Mouse (Mus musculus): ENCODE measurements around the gene Sh3rf1. TPM values are rescaled to one million over a fixed set of nuclear protein-coding genes. Genes with fewer than 3 reads are reported as not detected.

Sh3rf1 gene
- polyA plus RNA-seq, 1 experiment = 3.8 TPM

- no peaks in the 10 kb centered on the region for H3K79me2 ChIP-seq (ENCODE audit: control insufficient read depth, insufficient read depth)
- H3K36me3 ChIP-seq (ENCODE audit: control insufficient read depth, insufficient read depth) = no peaks in the 10 kb centered on the region
- TF ChIP-seq FOSL1 (IDR thresholded peaks at IDR 0.05; ENCODE audit: insufficient read depth, low read length, poor library complexity, severe bottlenecking) = no peak
- no peak for TF ChIP-seq MAX (IDR thresholded peaks at IDR 0.05)
- no peak for TF ChIP-seq MYOD1 (IDR thresholded peaks at IDR 0.05; ENCODE audit: control insufficient read depth, insufficient read length, low read depth)
- no peak for TF ChIP-seq CTCF (IDR thresholded peaks at IDR 0.05; ENCODE audit: control insufficient read depth, insufficient read depth, insufficient read length)
- no peak for TF ChIP-seq MYOG (IDR thresholded peaks at IDR 0.05; ENCODE audit: control insufficient read depth, extremely low read depth, insufficient read length)
- TF ChIP-seq USF1 (IDR thresholded peaks at IDR 0.05; ENCODE audit: low read depth) = no peak
- TF ChIP-seq CEBPB (IDR thresholded peaks at IDR 0.05; ENCODE audit: low read depth) = no peak
- H3K79me3 ChIP-seq (ENCODE audit: low read depth) = no peaks in the 10 kb centered on the region
- H3K4me3 ChIP-seq (ENCODE audit: insufficient read depth, poor library complexity, severe bottlenecking) = no peak overlapping the region
- H3K27me3 ChIP-seq (ENCODE audit: control insufficient read depth, insufficient read depth, insufficient read length) = no peaks in the 10 kb centered on the region
- no peak overlapping the region for H3ac ChIP-seq (ENCODE audit: control insufficient read depth, insufficient read length, low read depth)
Observed at GRCm38 (mm10) chr8:61181592-61181991, 42.1 kb upstream of the Sh3rf1 start.

GRCm38 (mm10) chr8:61182020-61182419 lies 41.7 kb upstream of the Sh3rf1 start:
- no peaks in the 10 kb centered on the region for H3K27me3 ChIP-seq (ENCODE audit: control insufficient read depth, insufficient read depth, insufficient read length)
- TF ChIP-seq USF1 (IDR thresholded peaks at IDR 0.05; ENCODE audit: low read depth) = no peak
- no peak for TF ChIP-seq FOSL1 (IDR thresholded peaks at IDR 0.05; ENCODE audit: insufficient read depth, low read length, poor library complexity, severe bottlenecking)
- TF ChIP-seq CEBPB (IDR thresholded peaks at IDR 0.05; ENCODE audit: low read depth) = no peak
- TF ChIP-seq MYOD1 (IDR thresholded peaks at IDR 0.05; ENCODE audit: control insufficient read depth, insufficient read length, low read depth) = no peak
- no peak for TF ChIP-seq MYOG (IDR thresholded peaks at IDR 0.05; ENCODE audit: control insufficient read depth, extremely low read depth, insufficient read length)
- no peak for TF ChIP-seq MAX (IDR thresholded peaks at IDR 0.05)
- no peak for TF ChIP-seq CTCF (IDR thresholded peaks at IDR 0.05; ENCODE audit: control insufficient read depth, insufficient read depth, insufficient read length)

GRCm38 (mm10) chr8:61185274-61186198 lies 38.1 kb upstream of the Sh3rf1 start:
- Histone ChIP-seq H3K79me2 (ENCODE audit: control insufficient read depth, insufficient read depth) (no peaks in the 10 kb centered on the region), H3K36me3 (ENCODE audit: control insufficient read depth, insufficient read depth) (no peaks in the 10 kb centered on the region), H3ac (ENCODE audit: control insufficient read depth, insufficient read length, low read depth) (no peak overlapping the region), H3K27me3 (ENCODE audit: control insufficient read depth, insufficient read depth, insufficient read length) (no peaks in the 10 kb centered on the region), H3K79me3 (ENCODE audit: low read depth) (no peaks in the 10 kb centered on the region), H3K4me3 (ENCODE audit: insufficient read depth, poor library complexity, severe bottlenecking) (no peak overlapping the region)
- TF ChIP-seq MYOD1 (IDR thresholded peaks at IDR 0.05; ENCODE audit: control insufficient read depth, insufficient read length, low read depth) (peak; percentile 25), FOSL1 (IDR thresholded peaks at IDR 0.05; ENCODE audit: insufficient read depth, low read length, poor library complexity, severe bottlenecking) (no peak)

More at GRCm38 (mm10) chr8:61182020-61182419, 41.7 kb upstream of the Sh3rf1 start:
- no peaks in the 10 kb centered on the region for H3K79me2 ChIP-seq (ENCODE audit: control insufficient read depth, insufficient read depth)
- H3ac ChIP-seq (ENCODE audit: control insufficient read depth, insufficient read length, low read depth) = no peak overlapping the region
- H3K4me3 ChIP-seq (ENCODE audit: insufficient read depth, poor library complexity, severe bottlenecking) = no peak overlapping the region
- no peaks in the 10 kb centered on the region for H3K79me3 ChIP-seq (ENCODE audit: low read depth)
- no peaks in the 10 kb centered on the region for H3K36me3 ChIP-seq (ENCODE audit: control insufficient read depth, insufficient read depth)

- no peaks in the 10 kb centered on the region for H3K79me3 ChIP-seq (ENCODE audit: low read depth)
- TF ChIP-seq FOSL1 (IDR thresholded peaks at IDR 0.05; ENCODE audit: insufficient read depth, low read length, poor library complexity, severe bottlenecking) (peak; percentile 86), MYOG (IDR thresholded peaks at IDR 0.05; ENCODE audit: control insufficient read depth, extremely low read depth, insufficient read length) (no peak), MAX (IDR thresholded peaks at IDR 0.05) (no peak), USF1 (IDR thresholded peaks at IDR 0.05; ENCODE audit: low read depth) (peak; percentile 52), CEBPB (IDR thresholded peaks at IDR 0.05; ENCODE audit: low read depth) (no peak), MYOD1 (IDR thresholded peaks at IDR 0.05; ENCODE audit: control insufficient read depth, insufficient read length, low read depth) (peak; percentile 97), CTCF (IDR thresholded peaks at IDR 0.05; ENCODE audit: control insufficient read depth, insufficient read depth, insufficient read length) (no peak)
- H3K36me3 ChIP-seq (ENCODE audit: control insufficient read depth, insufficient read depth) = no peaks in the 10 kb centered on the region
- no peak overlapping the region for H3K4me3 ChIP-seq (ENCODE audit: insufficient read depth, poor library complexity, severe bottlenecking)
- H3K27me3 ChIP-seq (ENCODE audit: control insufficient read depth, insufficient read depth, insufficient read length) = no peaks in the 10 kb centered on the region
- no peak overlapping the region for H3ac ChIP-seq (ENCODE audit: control insufficient read depth, insufficient read length, low read depth)
- H3K79me2 ChIP-seq (ENCODE audit: control insufficient read depth, insufficient read depth) = no peaks in the 10 kb centered on the region
Observed at GRCm38 (mm10) chr8:61194306-61194925, 29.3 kb upstream of the Sh3rf1 start.

GRCm38 (mm10) chr8:61200254-61200887 lies 23.3 kb upstream of the Sh3rf1 start:
- TF ChIP-seq MAX (IDR thresholded peaks at IDR 0.05) (no peak), CEBPB (IDR thresholded peaks at IDR 0.05; ENCODE audit: low read depth) (no peak), CTCF (IDR thresholded peaks at IDR 0.05; ENCODE audit: control insufficient read depth, insufficient read depth, insufficient read length) (no peak), MYOD1 (IDR thresholded peaks at IDR 0.05; ENCODE audit: control insufficient read depth, insufficient read length, low read depth) (no peak), USF1 (IDR thresholded peaks at IDR 0.05; ENCODE audit: low read depth) (no peak), MYOG (IDR thresholded peaks at IDR 0.05; ENCODE audit: control insufficient read depth, extremely low read depth, insufficient read length) (no peak), FOSL1 (IDR thresholded peaks at IDR 0.05; ENCODE audit: insufficient read depth, low read length, poor library complexity, severe bottlenecking) (no peak)
- H3ac ChIP-seq (ENCODE audit: control insufficient read depth, insufficient read length, low read depth) = no peak overlapping the region
- H3K79me2 ChIP-seq (ENCODE audit: control insufficient read depth, insufficient read depth) = no peaks in the 10 kb centered on the region

More at GRCm38 (mm10) chr8:61200254-61200887, 23.3 kb upstream of the Sh3rf1 start:
- Histone ChIP-seq H3K4me3 (ENCODE audit: insufficient read depth, poor library complexity, severe bottlenecking) (no peak overlapping the region), H3K27me3 (ENCODE audit: control insufficient read depth, insufficient read depth, insufficient read length) (no peaks in the 10 kb centered on the region), H3K36me3 (ENCODE audit: control insufficient read depth, insufficient read depth) (no peaks in the 10 kb centered on the region), H3K79me3 (ENCODE audit: low read depth) (no peaks in the 10 kb centered on the region)

All from C2C12 (cell line).